In the genomic region with DNA sequence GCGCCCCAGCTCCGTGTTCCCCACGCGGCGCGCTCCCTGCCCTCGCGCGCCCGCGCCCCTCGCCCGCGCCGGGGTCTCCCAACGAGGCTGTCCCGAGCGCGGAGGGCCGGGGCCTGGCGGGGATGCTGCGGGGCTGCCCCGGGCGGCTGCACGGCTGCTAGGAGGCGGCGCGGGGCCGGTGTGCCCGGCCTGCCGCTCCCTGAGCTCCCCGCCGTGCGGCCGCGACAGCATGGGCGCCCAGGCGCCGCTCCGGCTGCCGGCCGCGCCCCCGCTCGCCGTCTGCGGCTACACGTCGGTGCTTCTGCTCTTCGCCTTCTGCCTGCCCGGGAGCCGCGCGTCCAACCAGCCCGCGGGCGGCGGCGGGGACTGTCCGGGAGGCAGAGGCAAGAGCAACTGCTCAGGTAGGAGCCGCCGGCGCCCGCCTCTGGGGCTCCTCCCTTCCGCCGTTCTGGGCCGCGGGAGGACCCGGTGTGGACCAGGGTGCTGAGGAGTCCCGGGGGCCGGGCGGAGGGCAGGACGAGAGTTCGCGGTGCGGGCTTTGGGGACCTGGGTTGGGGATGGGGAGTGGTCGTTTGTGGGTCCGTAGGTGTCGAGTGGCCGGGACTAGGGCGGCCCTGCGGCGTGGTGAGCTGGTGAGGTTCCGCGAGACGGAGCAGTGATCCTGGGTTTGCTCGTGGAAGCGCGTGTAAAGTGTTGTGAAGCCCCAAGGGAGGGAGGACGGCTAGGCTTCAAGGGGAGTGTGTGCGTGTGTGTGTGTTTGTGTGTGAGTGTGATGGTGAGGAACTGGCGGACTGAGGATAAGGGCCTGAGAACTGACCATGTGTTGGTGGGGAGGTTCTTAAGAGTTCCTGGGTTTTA, we compare ENCODE assay signal across 8 mouse cellular contexts. TPM values are rescaled to one million over a fixed set of nuclear protein-coding genes. Genes with fewer than 3 reads are reported as not detected.
DNase-seq lines count a peak whose midpoint lies in the region; ATAC-seq and TF ChIP-seq lines count a peak whose summit lies in the region.

No protein-coding gene starts in this region.

- H3K4me2 ChIP-seq in heart, embryonic 11.5 days = peak overlapping the region; percentile 84
- H3K4me2 ChIP-seq in liver, postnatal 0 days (ENCODE audit: low read depth, low read length) = peak overlapping the region; percentile 82
- H3K4me2 ChIP-seq in neural tube, embryonic 14.5 days (ENCODE audit: low read depth, low read length) = peak overlapping the region; percentile 80

- TF ChIP-seq EP300 in liver, postnatal 0 days (IDR thresholded peaks at IDR 0.05; ENCODE audit: low read depth) = no peak

- under 1% methylated on average over 66 of the region's 92 CpGs for WGBS in heart, embryonic 11.5 days (ENCODE audit: insufficient replicate concordance)
- WGBS in liver, postnatal 0 days (ENCODE audit: insufficient replicate concordance) = 2% methylated on average over 65 of the region's 92 CpGs
- WGBS in neural tube, embryonic 14.5 days = under 1% methylated on average over 64 of the region's 92 CpGs

- TF ChIP-seq POLR2A in brain, embryonic 14.5 days (IDR thresholded peaks at IDR 0.05; ENCODE audit: borderline replicate concordance, extremely low read depth, insufficient read depth, insufficient read length, poor library complexity, severe bottlenecking) = no peak

- H3K36me3 ChIP-seq in heart, embryonic 11.5 days (ENCODE audit: control insufficient read depth, insufficient read depth, low read length) = no peaks in the 10 kb centered on the region; the same call in 1 of the 2 replicates
- H3K36me3 ChIP-seq in liver, postnatal 0 days (replicated peaks; ENCODE audit: insufficient read depth, low read length) = no peaks in the 10 kb centered on the region
- no peaks in the 10 kb centered on the region for H3K36me3 ChIP-seq in neural tube, embryonic 14.5 days (ENCODE audit: control insufficient read depth, insufficient read depth, low read length)

- H3K9ac ChIP-seq in heart, embryonic 11.5 days (ENCODE audit: low read depth, low read length) = peak overlapping the region; percentile 92
- H3K9ac ChIP-seq in liver, postnatal 0 days (replicated peaks) = peak overlapping the region; percentile 49
- H3K9ac ChIP-seq in neural tube, embryonic 14.5 days (replicated peaks; ENCODE audit: low read depth, low read length) = peak overlapping the region; percentile 99

- ATAC-seq in heart, embryonic 11.5 days (replicated peaks; ENCODE audit: insufficient number of reproducible peaks, low FRiP score, low TSS enrichment) = peak; percentile 69
- peak; percentile 66 for ATAC-seq in liver, postnatal 0 days
- ATAC-seq in neural tube, embryonic 14.5 days (ENCODE audit: low read depth) = peak; percentile 75

- intact Hi-C loops in heart, postnatal 25 days (cut with DNase I) = loop anchor here (1.0 to 5.0 kb wide), 3 partner anchors 44 to 97 kb away; no protein-coding TSS in a partner anchor

- H3K27me3 ChIP-seq in heart, embryonic 11.5 days (ENCODE audit: control insufficient read depth, insufficient read depth, low read length) = no peaks in the 10 kb centered on the region
- H3K27me3 ChIP-seq in liver, postnatal 0 days (ENCODE audit: insufficient read depth, low read length) = peaks cover 12% of the 10 kb centered on the region; the same call in 1 of the 2 replicates
- H3K27me3 ChIP-seq in neural tube, embryonic 14.5 days (ENCODE audit: control insufficient read depth, insufficient read depth, low read length) = no peaks in the 10 kb centered on the region

- DNase-seq in heart, adult 18-20 months = peak; percentile 19 to 24
- no peak for DNase-seq in heart, postnatal 25 days (ENCODE audit: low spot score)
- DNase-seq in brain, embryonic 14.5 days (ENCODE audit: low read depth) = peak; percentile 64
- peak; percentile 7 for DNase-seq in kidney, adult 9 months
- peak; percentile 54 for DNase-seq in liver, postnatal 0 days
- peak; percentile 49 for DNase-seq in urinary bladder, postnatal 14 days (ENCODE audit: low spot score)

- H3K27ac ChIP-seq in heart, embryonic 11.5 days (ENCODE audit: low read depth, low read length) = peak overlapping the region; percentile 91
- no peak overlapping the region for H3K27ac ChIP-seq in liver, postnatal 0 days (ENCODE audit: low read depth)
- peak overlapping the region; percentile 98 for H3K27ac ChIP-seq in neural tube, embryonic 14.5 days (ENCODE audit: low read depth, low read length)

- H3K9me3 ChIP-seq in heart, embryonic 11.5 days (replicated peaks; ENCODE audit: control insufficient read depth, low read length) = no peaks in the 10 kb centered on the region
- H3K9me3 ChIP-seq in liver, postnatal 0 days (ENCODE audit: low read length) = no peaks in the 10 kb centered on the region
- H3K9me3 ChIP-seq in neural tube, embryonic 14.5 days (ENCODE audit: control insufficient read depth, low read length) = no peaks in the 10 kb centered on the region

- TF ChIP-seq CTCF in brain, embryonic 14.5 days (IDR thresholded peaks at IDR 0.05; ENCODE audit: borderline replicate concordance, extremely low read depth, insufficient read depth, insufficient read length) = no peak
- no peak for TF ChIP-seq CTCF in liver, postnatal 0 days (IDR thresholded peaks at IDR 0.05; ENCODE audit: low read depth)

- peaks cover 8% of the 10 kb centered on the region; the same call in 1 of the 2 replicates for H3K4me1 ChIP-seq in heart, embryonic 11.5 days (ENCODE audit: control insufficient read depth, insufficient read depth, low read length)
- H3K4me1 ChIP-seq in liver, postnatal 0 days (ENCODE audit: insufficient read depth) = no peaks in the 10 kb centered on the region; the same call in 1 of the 2 replicates
- peaks cover 16% of the 10 kb centered on the region; the same call in 1 of the 2 replicates for H3K4me1 ChIP-seq in neural tube, embryonic 14.5 days (ENCODE audit: control insufficient read depth, insufficient read depth, low read length)

- H3K4me3 ChIP-seq in heart, embryonic 11.5 days (ENCODE audit: low read depth, low read length) = peak overlapping the region; percentile 94
- H3K4me3 ChIP-seq in liver, postnatal 0 days (ENCODE audit: low read depth, low read length) = peak overlapping the region; percentile 47
- peak overlapping the region; percentile 92 for H3K4me3 ChIP-seq in neural tube, embryonic 14.5 days (ENCODE audit: low read depth, low read length)

RNA-seq across cellular contexts. Expression of a gene that starts 0.5 kb away (rescaled TPM):
- 10 to 100 TPM; 10.7 TPM for total RNA-seq in heart, adult 18-20 months (2021)
- total RNA-seq in heart, postnatal 25 days (2021) = 10 to 100 TPM; 11.6 to 12.0 TPM
- polyA plus RNA-seq in brain, embryonic 14.5 days (2012; rRNA removed) = 297 and 335 TPM in 2 replicates
- polyA plus RNA-seq in heart, embryonic 11.5 days (2014; fragmentation: Nextera tagmentation; extraction: Ambion mirVana) = 51.2 and 60.7 TPM in 2 replicates
- polyA plus RNA-seq in liver, postnatal 0 days (2015; fragmentation: Nextera tagmentation; extraction: Ambion mirVana) = 0.36 TPM in 2 replicates
- polyA plus RNA-seq in neural tube, embryonic 14.5 days (2014; fragmentation: Nextera tagmentation; extraction: Ambion mirVana) = 312 and 361 TPM in 2 replicates

RNA-seq across cellular contexts. Expression of a gene that starts 45.7 kb away (rescaled TPM):
- 10 to 100 TPM; 18.2 to 19.6 TPM for total RNA-seq in heart, adult 18-20 months (2021)
- 10 to 100 TPM; 21.4 to 21.5 TPM for total RNA-seq in heart, postnatal 25 days (2021)
- 54.0 and 55.9 TPM in 2 replicates for polyA plus RNA-seq in brain, embryonic 14.5 days (2012; rRNA removed)
- 26.7 and 30.3 TPM in 2 replicates for polyA plus RNA-seq in heart, embryonic 11.5 days (2014; fragmentation: Nextera tagmentation; extraction: Ambion mirVana)
- 2.3 and 2.4 TPM in 2 replicates for polyA plus RNA-seq in liver, postnatal 0 days (2015; fragmentation: Nextera tagmentation; extraction: Ambion mirVana)
- 23.8 and 27.0 TPM in 2 replicates for polyA plus RNA-seq in neural tube, embryonic 14.5 days (2014; fragmentation: Nextera tagmentation; extraction: Ambion mirVana)

Comparison
In these comparisons a context has a peak if more than half of its experiments do, and no peak if none do; other contexts are left out.
1. H3K9ac ChIP-seq: peak in every context shown above with its lines; median percentile 99 in neural tube, embryonic 14.5 days; 92 in heart, embryonic 11.5 days; 49 in liver, postnatal 0 days.
2. RNA of a gene that starts 0.5 kb away (polyA plus RNA-seq): 297 to 335 TPM in brain, embryonic 14.5 days, 312 to 361 TPM in neural tube, embryonic 14.5 days and 51.2 to 60.7 TPM in heart, embryonic 11.5 days; 0.36 TPM in liver, postnatal 0 days; every median in the first group is over 10 times any median in the second.
3. Peak in every context shown above with its lines, with median percentiles within 50 percentile points of each other: ATAC-seq, H3K4me2 ChIP-seq and H3K4me3 ChIP-seq.